ENCODE assay signal across 10 mouse cellular contexts in genomic region chr4:120890754-120891440, GRCm38 (mm10). TPM values are rescaled to one million over a fixed set of nuclear protein-coding genes. Genes with fewer than 3 reads are reported as not detected.
DNase-seq lines count a peak whose midpoint lies in the region; ATAC-seq lines count a peak whose summit lies in the region.
"Had no signal": no experiment of that assay in that cellular context is flagged by ENCODE, and none has a peak within 500 bp of the region (broad histone marks: within the 10 kb centered on the region; RNA-seq: fewer than 3 reads in every experiment).

No protein-coding gene starts in this region.

- WGBS in midbrain, embryonic 10.5 days = 65% methylated on average over 11 of the region's 11 CpGs
- 42% methylated on average over 11 of the region's 11 CpGs for WGBS in midbrain, embryonic 15.5 days
- WGBS in hindbrain, embryonic 14.5 days = 52% methylated on average over 11 of the region's 11 CpGs

- ATAC-seq in midbrain, embryonic 15.5 days (replicated peaks) = no peak
- ATAC-seq in hindbrain, embryonic 14.5 days (ENCODE audit: low FRiP score) = peak; percentile 41

- no peaks in the 10 kb centered on the region for H3K9me3 ChIP-seq in midbrain, embryonic 10.5 days (replicated peaks)
- H3K9me3 ChIP-seq in midbrain, embryonic 15.5 days = no peaks in the 10 kb centered on the region
- no peaks in the 10 kb centered on the region for H3K9me3 ChIP-seq in hindbrain, embryonic 14.5 days (ENCODE audit: control insufficient read depth, low read length)
- H3K9me3 ChIP-seq: neural tube, embryonic 12.5 days had no signal

- peak overlapping the region; percentile 49 for H3K27ac ChIP-seq in midbrain, embryonic 10.5 days (replicated peaks)
- no peak overlapping the region for H3K27ac ChIP-seq in midbrain, embryonic 15.5 days
- no peak overlapping the region for H3K27ac ChIP-seq in hindbrain, embryonic 14.5 days
- H3K27ac ChIP-seq: heart, adult 2 months; neural tube, embryonic 12.5 days had no signal

- no peak for DNase-seq in midbrain, embryonic 10.5 days (ENCODE audit: low spot score)
- DNase-seq in cerebellum, postnatal 10 days = peak; percentile 87 to 93
- DNase-seq in hindbrain, embryonic 14.5 days (ENCODE audit: low spot score) = no peak
- peak; percentile 56 for DNase-seq in retina, embryonic 14.5 days (ENCODE audit: low spot score)
- DNase-seq in thymus, postnatal 14 days = no peak
- DNase-seq in frontal cortex, postnatal 25 days (ENCODE audit: low spot score in 2 of 2) = no peak
- DNase-seq: heart, adult 2 months; lung, postnatal 36 days had no signal

- H3K9ac ChIP-seq in midbrain, embryonic 15.5 days = no peak overlapping the region
- H3K9ac ChIP-seq in hindbrain, embryonic 14.5 days = no peak overlapping the region
- H3K9ac ChIP-seq: neural tube, embryonic 12.5 days had no signal

- peaks cover 7% of the 10 kb centered on the region; the same call in 1 of the 2 replicates for H3K27me3 ChIP-seq in midbrain, embryonic 10.5 days (ENCODE audit: low read depth, poor library complexity, severe bottlenecking)
- peaks cover 7% of the 10 kb centered on the region; the same call in 1 of the 2 replicates for H3K27me3 ChIP-seq in midbrain, embryonic 15.5 days (replicated peaks)
- H3K27me3 ChIP-seq in hindbrain, embryonic 14.5 days (ENCODE audit: control insufficient read depth, insufficient read depth, low read length) = no peaks in the 10 kb centered on the region

- H3K4me3 ChIP-seq in midbrain, embryonic 10.5 days = no peak overlapping the region
- H3K4me3 ChIP-seq in midbrain, embryonic 15.5 days = no peak overlapping the region
- H3K4me3 ChIP-seq in hindbrain, embryonic 14.5 days (replicated peaks; ENCODE audit: low read length) = no peak overlapping the region
- H3K4me3 ChIP-seq: heart, adult 2 months; neural tube, embryonic 12.5 days had no signal

- no peak overlapping the region for H3K4me2 ChIP-seq in midbrain, embryonic 15.5 days
- no peak overlapping the region for H3K4me2 ChIP-seq in hindbrain, embryonic 14.5 days (replicated peaks)
- H3K4me2 ChIP-seq: neural tube, embryonic 12.5 days had no signal

- no peaks in the 10 kb centered on the region for H3K36me3 ChIP-seq in midbrain, embryonic 10.5 days
- H3K36me3 ChIP-seq in midbrain, embryonic 15.5 days (replicated peaks) = no peaks in the 10 kb centered on the region; the same call in 1 of the 2 replicates
- no peaks in the 10 kb centered on the region; the same call in 1 of the 2 replicates for H3K36me3 ChIP-seq in hindbrain, embryonic 14.5 days (replicated peaks; ENCODE audit: control insufficient read depth, insufficient read depth)
- H3K36me3 ChIP-seq: neural tube, embryonic 12.5 days had no signal

- H3K4me1 ChIP-seq in midbrain, embryonic 10.5 days = peaks cover 23% of the 10 kb centered on the region
- H3K4me1 ChIP-seq in midbrain, embryonic 15.5 days = peaks cover 4% of the 10 kb centered on the region
- no peaks in the 10 kb centered on the region for H3K4me1 ChIP-seq in hindbrain, embryonic 14.5 days (replicated peaks; ENCODE audit: control insufficient read depth, insufficient read depth, low read length)

RNA-seq across cellular contexts. Expression of gene Exo5, which starts 33.9 kb away (rescaled TPM):
- polyA plus RNA-seq in midbrain, embryonic 10.5 days (2016; fragmentation: Nextera tagmentation; extraction: Ambion mirVana) = 36.6 and 39.0 TPM in 2 replicates
- 37.3 and 39.1 TPM in 2 replicates for polyA plus RNA-seq in midbrain, embryonic 15.5 days (2015; fragmentation: Nextera tagmentation; extraction: Ambion mirVana)
- 23.2 and 29.6 TPM in 2 replicates for polyA plus RNA-seq in hindbrain, embryonic 14.5 days (2014; fragmentation: Nextera tagmentation; extraction: Ambion mirVana)

RNA-seq across cellular contexts. Expression of gene Rims3, which starts 36.3 kb away (rescaled TPM):
- 3.8 and 5.4 TPM in 2 replicates for polyA plus RNA-seq in midbrain, embryonic 10.5 days (2016; fragmentation: Nextera tagmentation; extraction: Ambion mirVana)
- 25.4 and 27.0 TPM in 2 replicates for polyA plus RNA-seq in midbrain, embryonic 15.5 days (2015; fragmentation: Nextera tagmentation; extraction: Ambion mirVana)
- 26.2 and 29.6 TPM in 2 replicates for polyA plus RNA-seq in hindbrain, embryonic 14.5 days (2014; fragmentation: Nextera tagmentation; extraction: Ambion mirVana)

RNA-seq across cellular contexts. Expression of gene Nfyc, which starts 59.5 kb away (rescaled TPM):
- 123 and 127 TPM in 2 replicates for polyA plus RNA-seq in midbrain, embryonic 10.5 days (2016; fragmentation: Nextera tagmentation; extraction: Ambion mirVana)
- 79.2 and 81.6 TPM in 2 replicates for polyA plus RNA-seq in midbrain, embryonic 15.5 days (2015; fragmentation: Nextera tagmentation; extraction: Ambion mirVana)
- polyA plus RNA-seq in hindbrain, embryonic 14.5 days (2014; fragmentation: Nextera tagmentation; extraction: Ambion mirVana) = 95.9 and 96.4 TPM in 2 replicates

Comparison
In these comparisons a context has a peak if more than half of its experiments do, and no peak if none do; other contexts are left out.
1. DNase-seq: peak in cerebellum, postnatal 10 days (2 of 2) and retina, embryonic 14.5 days (single experiment); none in midbrain, embryonic 10.5 days (single experiment), hindbrain, embryonic 14.5 days (single experiment), thymus, postnatal 14 days (single experiment) and frontal cortex, postnatal 25 days (0 of 2).